Comparison of ENCODE assay signal across 22 mouse cellular contexts in the genomic region with DNA sequence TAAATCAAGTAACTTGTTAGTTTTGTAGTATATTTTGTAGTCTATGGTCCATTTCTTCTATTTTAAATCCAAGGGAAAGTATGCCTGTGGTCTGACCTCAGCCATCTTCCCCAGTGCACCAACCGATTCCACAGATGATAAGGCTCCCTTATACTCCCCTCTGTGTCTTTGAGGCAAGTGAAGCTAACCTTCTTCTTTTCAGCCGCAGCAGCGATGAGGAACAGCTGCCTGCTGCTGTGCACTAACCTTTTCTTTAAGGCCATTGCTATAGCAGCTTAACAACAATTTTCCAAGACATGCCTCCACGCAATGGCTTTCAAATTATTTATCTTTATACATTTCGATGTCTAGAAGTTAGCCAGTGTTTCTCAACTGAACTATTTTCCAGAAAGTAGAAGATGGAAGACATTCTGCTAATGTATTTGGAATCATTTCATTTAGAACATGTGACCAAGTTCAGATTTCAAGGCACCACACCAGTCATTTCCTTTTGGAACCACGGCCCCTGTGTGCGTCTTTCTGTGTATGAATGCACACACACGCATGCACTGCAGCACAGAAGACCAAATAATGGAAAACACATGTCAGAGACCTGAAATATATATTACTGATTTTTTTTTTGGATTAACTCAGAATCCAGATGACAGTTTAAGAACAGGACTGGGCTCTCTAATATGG.
DNase-seq lines count a peak whose midpoint lies in the region; ATAC-seq and TF ChIP-seq lines count a peak whose summit lies in the region.
"Had no signal": no experiment of that assay in that cellular context is flagged by ENCODE, and none has a peak within 500 bp of the region (broad histone marks: within the 10 kb centered on the region; RNA-seq: fewer than 3 reads in every experiment).

No protein-coding gene starts in this region.

- H3K4me2 ChIP-seq in kidney, embryonic 15.5 days, result no peak overlapping the region
- H3K4me2 ChIP-seq in lung, postnatal 0 days (replicated peaks; ENCODE audit: low read depth, low read length), result no peak overlapping the region
- no peak overlapping the region for H3K4me2 ChIP-seq in stomach, embryonic 15.5 days
- H3K4me2 ChIP-seq: forebrain, embryonic 12.5 days; liver, embryonic 13.5 days; neural tube, embryonic 13.5 days had no signal

- no peaks in the 10 kb centered on the region for H3K36me3 ChIP-seq in kidney, embryonic 15.5 days
- H3K36me3 ChIP-seq in lung, postnatal 0 days (ENCODE audit: insufficient read depth, low read length), result no peaks in the 10 kb centered on the region
- H3K36me3 ChIP-seq in stomach, embryonic 15.5 days, result no peaks in the 10 kb centered on the region
- H3K36me3 ChIP-seq: forebrain, embryonic 12.5 days; liver, embryonic 13.5 days; midbrain, embryonic 10.5 days; neural tube, embryonic 13.5 days had no signal

- H3K27ac ChIP-seq in kidney, embryonic 15.5 days, result no peak overlapping the region
- H3K27ac ChIP-seq in lung, postnatal 0 days (ENCODE audit: low read length), result no peak overlapping the region
- peak overlapping the region; percentile 13; the same call in 1 of the 2 replicates for H3K27ac ChIP-seq in embryonic fibroblast, embryonic 13.5 days (ENCODE audit: insufficient read depth, low read length)
- 0 out of 2 replicates have a peak overlapping the region, but pooled peaks have one; percentile 33 for H3K27ac ChIP-seq in stomach, embryonic 15.5 days
- H3K27ac ChIP-seq: forebrain, embryonic 12.5 days; liver, embryonic 13.5 days; midbrain, embryonic 10.5 days; neural tube, embryonic 13.5 days had no signal

- H3K4me1 ChIP-seq in kidney, embryonic 15.5 days, result no peaks in the 10 kb centered on the region
- H3K4me1 ChIP-seq in lung, postnatal 0 days (ENCODE audit: insufficient read depth, low read depth, low read length), result no peaks in the 10 kb centered on the region
- H3K4me1 ChIP-seq in embryonic fibroblast, embryonic 13.5 days (ENCODE audit: control insufficient read depth, insufficient read depth, low read length), result peaks cover 3% of the 10 kb centered on the region; the same call in 1 of the 2 replicates
- H3K4me1 ChIP-seq in stomach, embryonic 15.5 days, result no peaks in the 10 kb centered on the region
- H3K4me1 ChIP-seq: forebrain, embryonic 12.5 days; liver, embryonic 13.5 days; neural tube, embryonic 13.5 days had no signal

- no peak overlapping the region for H3K9ac ChIP-seq in kidney, embryonic 15.5 days
- H3K9ac ChIP-seq in lung, postnatal 0 days (replicated peaks; ENCODE audit: low read depth), result no peak overlapping the region
- no peak overlapping the region for H3K9ac ChIP-seq in stomach, embryonic 15.5 days
- H3K9ac ChIP-seq: forebrain, embryonic 12.5 days; liver, embryonic 13.5 days; neural tube, embryonic 13.5 days had no signal

- no peaks in the 10 kb centered on the region for H3K9me3 ChIP-seq in kidney, embryonic 15.5 days (replicated peaks)
- no peaks in the 10 kb centered on the region for H3K9me3 ChIP-seq in lung, postnatal 0 days (ENCODE audit: low read length)
- no peaks in the 10 kb centered on the region for H3K9me3 ChIP-seq in stomach, embryonic 15.5 days
- H3K9me3 ChIP-seq: forebrain, embryonic 12.5 days; liver, embryonic 13.5 days; midbrain, embryonic 10.5 days; neural tube, embryonic 13.5 days had no signal

- 0 out of 2 replicates have a peak, but pooled peaks have one; percentile 40 for ATAC-seq in kidney, embryonic 15.5 days (replicated peaks; ENCODE audit: low FRiP score)
- peak; percentile 57 for ATAC-seq in lung, postnatal 0 days
- no peak; the same call in 1 of the 2 replicates for ATAC-seq in stomach, embryonic 15.5 days (ENCODE audit: insufficient read depth, low FRiP score, low read depth)
- ATAC-seq: hindbrain, embryonic 16.5 days; intestine, embryonic 16.5 days had no signal

- TF ChIP-seq EP300 in lung, postnatal 0 days (IDR thresholded peaks at IDR 0.05), result no peak

- 60% methylated on average over 8 of the region's 8 CpGs for WGBS in kidney, embryonic 15.5 days
- WGBS in lung, postnatal 0 days, result 58% methylated on average over 8 of the region's 8 CpGs
- WGBS in stomach, embryonic 15.5 days, result 46% methylated on average over 8 of the region's 8 CpGs

- no peak for DNase-seq in kidney, postnatal 25 days
- DNase-seq in lung, postnatal 0 days (ENCODE audit: low spot score), result peak; percentile 66
- DNase-seq in lung, postnatal 10 days, result no peak
- no peak for DNase-seq in cerebellum, adult 8-10 months
- no peak for DNase-seq in spleen, postnatal 14 days (ENCODE audit: low spot score in 2 of 2)
- DNase-seq: adrenal gland, postnatal 36 days; cerebellum, adult 11-12 months; cerebellum, postnatal 36 days; gastrocnemius, postnatal 14 days; heart, adult 18-20 months; liver, embryonic 13.5 days; lung, postnatal 4 days; right cerebral cortex, adult 18-20 months; thymus, adult 2 months had no signal

- TF ChIP-seq POLR2A in embryonic fibroblast, embryonic 13.5 days (IDR thresholded peaks at IDR 0.05; ENCODE audit: low read depth, low read length), result no peak

- no peak overlapping the region for H3K4me3 ChIP-seq in kidney, embryonic 15.5 days (replicated peaks)
- no peak overlapping the region for H3K4me3 ChIP-seq in lung, postnatal 0 days (ENCODE audit: low read depth, low read length)
- no peak overlapping the region for H3K4me3 ChIP-seq in embryonic fibroblast, embryonic 13.5 days (ENCODE audit: insufficient read depth, low read length)
- H3K4me3 ChIP-seq in stomach, embryonic 15.5 days (replicated peaks), result no peak overlapping the region
- H3K4me3 ChIP-seq: forebrain, embryonic 12.5 days; liver, embryonic 13.5 days; midbrain, embryonic 10.5 days; neural tube, embryonic 13.5 days had no signal

- no peak for TF ChIP-seq CTCF in lung, postnatal 0 days (IDR thresholded peaks at IDR 0.05)
- no peak for TF ChIP-seq CTCF in embryonic fibroblast, embryonic 13.5 days (IDR thresholded peaks at IDR 0.05; ENCODE audit: borderline replicate concordance, insufficient read depth, low read length)

- H3K27me3 ChIP-seq in kidney, embryonic 15.5 days, result no peaks in the 10 kb centered on the region
- no peaks in the 10 kb centered on the region for H3K27me3 ChIP-seq in lung, postnatal 0 days (replicated peaks; ENCODE audit: insufficient read depth, low read length)
- no peaks in the 10 kb centered on the region for H3K27me3 ChIP-seq in stomach, embryonic 15.5 days (replicated peaks)
- H3K27me3 ChIP-seq: forebrain, embryonic 12.5 days; liver, embryonic 13.5 days; neural tube, embryonic 13.5 days had no signal

Comparison
In these comparisons a context has a peak if more than half of its experiments do, and no peak if none do; other contexts are left out.
1. H3K27ac ChIP-seq: peak in embryonic fibroblast, embryonic 13.5 days (single experiment) and stomach, embryonic 15.5 days (single experiment); none in kidney, embryonic 15.5 days (single experiment) and lung, postnatal 0 days (single experiment).